Mouse (Mus musculus) common myeloid progenitor, adult 5-6 weeks (primary cell): Measurements from ENCODE around the gene Snx22. TPM values are rescaled to one million over a fixed set of nuclear protein-coding genes. Genes with fewer than 3 reads are reported as not detected.

ENCODE experiments used
- ATAC-seq: replicated peaks from 2 replicates; pipeline ENCODE4 v1.8.0; 2016; ENCODE audit warnings: low read depth, mild to moderate bottlenecking, moderate TSS enrichment, inconsistent platforms; ENCODE audit not compliant: poor library complexity, severe bottlenecking
- total RNA-seq: library from RNA; stranded (forward); fragments of 200-1000, 187-1606 nt; gene quantifications from 2 replicates; pipeline ENCODE4 v1.2.3, GENCODE M21; 2017

The Snx22 gene
- total RNA-seq, 1 experiment from 2014 or later: 1.7 TPM

DNA sequence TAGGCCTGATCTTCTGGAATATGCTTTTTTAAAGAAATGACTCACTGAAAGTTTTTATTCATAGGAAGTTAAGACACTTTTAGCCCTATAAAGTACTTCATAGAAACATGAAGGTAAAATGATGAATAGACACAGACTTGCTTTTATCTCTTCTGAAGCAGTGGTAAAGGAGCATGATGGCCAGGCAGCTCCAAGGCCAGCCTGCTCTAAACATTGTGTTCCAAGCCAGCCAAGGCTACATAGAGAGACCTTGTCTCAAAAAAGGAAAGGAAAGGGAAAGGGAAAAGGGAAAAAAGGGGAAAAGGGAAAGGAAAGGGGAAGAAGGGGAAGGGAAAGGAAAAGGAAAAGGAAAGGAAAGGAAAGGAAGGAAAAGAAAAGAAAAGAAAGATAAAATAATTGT is 48.9 kb downstream of the Snx22 start:
- no peak for ATAC-seq

Other genes with a start within 250 kb of the Snx22 start
- gene Zfp609, start 242.2 kb downstream of the Snx22 start, total RNA-seq: 4.9 and 11.9 TPM in 2 replicates
- 191 and 193 TPM in 2 replicates for gene Pclaf, start 179.5 kb downstream of the Snx22 start, total RNA-seq
- gene Trip4, start 160.9 kb downstream of the Snx22 start, total RNA-seq: 15.3 and 25.6 TPM in 2 replicates
- gene Csnk1g1, start 160.8 kb downstream of the Snx22 start, total RNA-seq: 29.1 and 36.9 TPM in 2 replicates
- gene Ppib, start 9.5 kb downstream of the Snx22 start, total RNA-seq: 519 and 575 TPM in 2 replicates
- gene Snx1, start 56.9 kb upstream of the Snx22 start, total RNA-seq: 101 and 122 TPM in 2 replicates
- 177 and 182 TPM in 2 replicates for gene Ciao2a, start 56.9 kb upstream of the Snx22 start, total RNA-seq
- gene Dapk2, start 88.5 kb upstream of the Snx22 start, total RNA-seq: 4.0 and 4.1 TPM in 2 replicates